In genomic region chrX:43388106-43388505, GRCm38 (mm10) we compare ENCODE assay signal across 28 mouse cellular contexts.
"Had no signal": no experiment of that assay in that cellular context is flagged by ENCODE, and none has a peak within 500 bp of the region (broad histone marks: within the 10 kb centered on the region; RNA-seq: fewer than 3 reads in every experiment).

No protein-coding gene starts in this region.

- H3K4me1 ChIP-seq: embryonic facial prominence, embryonic 10.5 days; embryonic facial prominence, embryonic 12.5 days; embryonic facial prominence, embryonic 13.5 days; embryonic facial prominence, embryonic 15.5 days; forebrain, embryonic 10.5 days; forebrain, embryonic 12.5 days; forebrain, embryonic 13.5 days; forebrain, embryonic 15.5 days had no signal

- H3K4me3 ChIP-seq: embryonic facial prominence, embryonic 10.5 days; embryonic facial prominence, embryonic 12.5 days; embryonic facial prominence, embryonic 13.5 days; embryonic facial prominence, embryonic 15.5 days; erythroblast, embryonic 14.5 days; forebrain, embryonic 10.5 days; forebrain, embryonic 12.5 days; forebrain, embryonic 13.5 days; forebrain, embryonic 15.5 days; gastrocnemius, adult 2 months had no signal

- H3K27me3 ChIP-seq: embryonic facial prominence, embryonic 12.5 days; embryonic facial prominence, embryonic 13.5 days; embryonic facial prominence, embryonic 15.5 days; forebrain, embryonic 12.5 days; forebrain, embryonic 13.5 days; forebrain, embryonic 15.5 days had no signal

- H3K36me3 ChIP-seq: embryonic facial prominence, embryonic 10.5 days; embryonic facial prominence, embryonic 12.5 days; embryonic facial prominence, embryonic 13.5 days; embryonic facial prominence, embryonic 15.5 days; forebrain, embryonic 10.5 days; forebrain, embryonic 12.5 days; forebrain, embryonic 15.5 days had no signal

- H3K4me2 ChIP-seq: embryonic facial prominence, embryonic 12.5 days; embryonic facial prominence, embryonic 13.5 days; embryonic facial prominence, embryonic 15.5 days; forebrain, embryonic 12.5 days; forebrain, embryonic 13.5 days; forebrain, embryonic 15.5 days had no signal

- H3K27ac ChIP-seq: embryonic facial prominence, embryonic 10.5 days; embryonic facial prominence, embryonic 12.5 days; embryonic facial prominence, embryonic 13.5 days; embryonic facial prominence, embryonic 15.5 days; forebrain, embryonic 10.5 days; forebrain, embryonic 12.5 days; forebrain, embryonic 13.5 days; forebrain, embryonic 15.5 days; gastrocnemius, adult 2 months had no signal

- DNase-seq: cerebellum, adult 2 months; cerebellum, adult 8-10 months; cerebellum, adult 9-10 months; cerebellum, adult 9-11 months; cerebellum, postnatal 10 days; cerebellum, postnatal 14 days; cerebellum, postnatal 25 days; cerebellum, postnatal 36 days; embryo, embryonic 11 days; forebrain, postnatal 0 days; gastrocnemius, adult 2 months; gastrocnemius, postnatal 10 days; gastrocnemius, postnatal 14 days; gastrocnemius, postnatal 25 days; gastrocnemius, postnatal 36 days; heart, adult 11 months; heart, adult 18-20 months had no signal

- H3K9ac ChIP-seq: embryonic facial prominence, embryonic 12.5 days; embryonic facial prominence, embryonic 13.5 days; embryonic facial prominence, embryonic 15.5 days; forebrain, embryonic 12.5 days; forebrain, embryonic 13.5 days; forebrain, embryonic 15.5 days; forebrain, postnatal 0 days had no signal

- H3K9me3 ChIP-seq: embryonic facial prominence, embryonic 10.5 days; embryonic facial prominence, embryonic 12.5 days; embryonic facial prominence, embryonic 13.5 days; embryonic facial prominence, embryonic 15.5 days; forebrain, embryonic 10.5 days; forebrain, embryonic 12.5 days; forebrain, embryonic 13.5 days; forebrain, embryonic 15.5 days had no signal

- ATAC-seq: forebrain, embryonic 13.5 days; forebrain, embryonic 14.5 days; forebrain, embryonic 15.5 days; forebrain, embryonic 16.5 days; forebrain, postnatal 0 days had no signal
